Mouse (Mus musculus): Measurements from ENCODE around the gene Hopx. TPM values are rescaled to one million over a fixed set of nuclear protein-coding genes. Genes with fewer than 3 reads are reported as not detected.

Hopx gene
- total RNA-seq, 1 experiment: 4.9 TPM

GRCm38 (mm10) chr5:77148021-77148621 is 33.2 kb upstream of the Hopx start:
- H3K9me3 ChIP-seq (ENCODE audit: control insufficient read depth, insufficient read depth, low read depth, low read length): no peaks in the 10 kb centered on the region
- TF ChIP-seq HCFC1 (IDR thresholded peaks at IDR 0.05; ENCODE audit: borderline replicate concordance, insufficient read depth, low read length) (no peak), ZNF384 (IDR thresholded peaks at IDR 0.05; ENCODE audit: low read depth, low read length) (no peak), MAFK (IDR thresholded peaks at IDR 0.05; ENCODE audit: insufficient read depth, low read depth, low read length) (no peak), ZC3H11A (IDR thresholded peaks at IDR 0.05; ENCODE audit: borderline replicate concordance, low read depth, low read length) (no peak), CHD2 (IDR thresholded peaks at IDR 0.05; ENCODE audit: low read depth, low read length) (no peak)
- in situ Hi-C loops (cut with MboI; ENCODE audit: low sequenced_read_pairs in 2 of 2, unreplicated experiment in 2 of 2): no loop called here
- H3K27ac ChIP-seq (ENCODE audit: insufficient read depth, low read depth, low read length, poor library complexity, severe bottlenecking): no peak overlapping the region
- no peaks in the 10 kb centered on the region for H3K36me3 ChIP-seq (ENCODE audit: control insufficient read depth, insufficient read depth, low read length, poor library complexity, severe bottlenecking)
- H3K4me1 ChIP-seq (ENCODE audit: control insufficient read depth in 2 of 2, insufficient read depth in 2 of 2, low read length in 2 of 2, poor library complexity in 1 of 2): peaks cover 0 to 6% of the 10 kb centered on the region in 2 experiments; a peak in 1 of 4 replicates
- DNase-seq (ENCODE audit: low read depth, low spot score): no peak
- no peak overlapping the region for H3K4me3 ChIP-seq (ENCODE audit: insufficient read depth in 1 of 2, low read depth in 1 of 2, low read length in 2 of 2, poor library complexity in 1 of 2, severe bottlenecking in 1 of 2)
- no peak overlapping the region for H3K9ac ChIP-seq (ENCODE audit: insufficient read depth, low read depth, low read length, poor library complexity, severe bottlenecking)

GRCm38 (mm10) chr5:77146459-77147170 is 31.7 kb upstream of the Hopx start:
- Histone ChIP-seq H3K4me3 (ENCODE audit: insufficient read depth in 1 of 2, low read depth in 1 of 2, low read length in 2 of 2, poor library complexity in 1 of 2, severe bottlenecking in 1 of 2) (no peak overlapping the region), H3K36me3 (ENCODE audit: control insufficient read depth, insufficient read depth, low read length, poor library complexity, severe bottlenecking) (no peaks in the 10 kb centered on the region), H3K27ac (ENCODE audit: insufficient read depth, low read depth, low read length, poor library complexity, severe bottlenecking) (no peak overlapping the region), H3K4me1 (ENCODE audit: control insufficient read depth in 2 of 2, insufficient read depth in 2 of 2, low read length in 2 of 2, poor library complexity in 1 of 2) (peaks cover 0 to 6% of the 10 kb centered on the region in 2 experiments; a peak in 1 of 4 replicates), H3K9ac (ENCODE audit: insufficient read depth, low read depth, low read length, poor library complexity, severe bottlenecking) (no peak overlapping the region), H3K9me3 (ENCODE audit: control insufficient read depth, insufficient read depth, low read depth, low read length) (no peaks in the 10 kb centered on the region)
- no peak for DNase-seq (ENCODE audit: low read depth, low spot score)
- in situ Hi-C loops (cut with MboI; ENCODE audit: low sequenced_read_pairs in 2 of 2, unreplicated experiment in 2 of 2): no loop called here
- TF ChIP-seq CHD2 (IDR thresholded peaks at IDR 0.05; ENCODE audit: low read depth, low read length) (no peak), MAFK (IDR thresholded peaks at IDR 0.05; ENCODE audit: insufficient read depth, low read depth, low read length) (peak; percentile 15; the same call in 1 of the 2 replicates)

- no peaks in the 10 kb centered on the region for H3K36me3 ChIP-seq (ENCODE audit: control insufficient read depth, insufficient read depth, low read length, poor library complexity, severe bottlenecking)
- in situ Hi-C loops (cut with MboI; ENCODE audit: low sequenced_read_pairs in 2 of 2, unreplicated experiment in 2 of 2): no loop called here
- no peak overlapping the region for H3K4me3 ChIP-seq (ENCODE audit: insufficient read depth in 1 of 2, low read depth in 1 of 2, low read length in 2 of 2, poor library complexity in 1 of 2, severe bottlenecking in 1 of 2)
- DNase-seq (ENCODE audit: low read depth, low spot score): no peak
- no peak overlapping the region for H3K27ac ChIP-seq (ENCODE audit: insufficient read depth, low read depth, low read length, poor library complexity, severe bottlenecking)
- peaks cover 0 to 10% of the 10 kb centered on the region in 2 experiments; a peak in 1 of 4 replicates for H3K4me1 ChIP-seq (ENCODE audit: control insufficient read depth in 2 of 2, insufficient read depth in 2 of 2, low read length in 2 of 2, poor library complexity in 1 of 2)
- no peak overlapping the region for H3K9ac ChIP-seq (ENCODE audit: insufficient read depth, low read depth, low read length, poor library complexity, severe bottlenecking)
- TF ChIP-seq MAFK (IDR thresholded peaks at IDR 0.05; ENCODE audit: insufficient read depth, low read depth, low read length) (no peak), ZC3H11A (IDR thresholded peaks at IDR 0.05; ENCODE audit: borderline replicate concordance, low read depth, low read length) (no peak), CHD2 (IDR thresholded peaks at IDR 0.05; ENCODE audit: low read depth, low read length) (no peak), HCFC1 (IDR thresholded peaks at IDR 0.05; ENCODE audit: borderline replicate concordance, insufficient read depth, low read length) (no peak), ZNF384 (IDR thresholded peaks at IDR 0.05; ENCODE audit: low read depth, low read length) (no peak)
- no peaks in the 10 kb centered on the region for H3K9me3 ChIP-seq (ENCODE audit: control insufficient read depth, insufficient read depth, low read depth, low read length)
Observed at GRCm38 (mm10) chr5:77144647-77145046, 29.7 kb upstream of the Hopx start.

GRCm38 (mm10) chr5:77143076-77143475 is 28.2 kb upstream of the Hopx start:
- Histone ChIP-seq H3K27ac (ENCODE audit: insufficient read depth, low read depth, low read length, poor library complexity, severe bottlenecking) (no peak overlapping the region), H3K36me3 (ENCODE audit: control insufficient read depth, insufficient read depth, low read length, poor library complexity, severe bottlenecking) (no peaks in the 10 kb centered on the region), H3K4me3 (ENCODE audit: insufficient read depth in 1 of 2, low read depth in 1 of 2, low read length in 2 of 2, poor library complexity in 1 of 2, severe bottlenecking in 1 of 2) (no peak overlapping the region), H3K9ac (ENCODE audit: insufficient read depth, low read depth, low read length, poor library complexity, severe bottlenecking) (no peak overlapping the region), H3K9me3 (ENCODE audit: control insufficient read depth, insufficient read depth, low read depth, low read length) (no peaks in the 10 kb centered on the region), H3K4me1 (ENCODE audit: control insufficient read depth in 2 of 2, insufficient read depth in 2 of 2, low read length in 2 of 2, poor library complexity in 1 of 2) (peaks cover 0 to 10% of the 10 kb centered on the region in 2 experiments; a peak in 1 of 4 replicates)
- no peak for DNase-seq (ENCODE audit: low read depth, low spot score)
- in situ Hi-C loops (cut with MboI; ENCODE audit: low sequenced_read_pairs in 2 of 2, unreplicated experiment in 2 of 2): no loop called here
- TF ChIP-seq HCFC1 (IDR thresholded peaks at IDR 0.05; ENCODE audit: borderline replicate concordance, insufficient read depth, low read length) (no peak), ZC3H11A (IDR thresholded peaks at IDR 0.05; ENCODE audit: borderline replicate concordance, low read depth, low read length) (no peak), MAFK (IDR thresholded peaks at IDR 0.05; ENCODE audit: insufficient read depth, low read depth, low read length) (no peak), CHD2 (IDR thresholded peaks at IDR 0.05; ENCODE audit: low read depth, low read length) (no peak), ZNF384 (IDR thresholded peaks at IDR 0.05; ENCODE audit: low read depth, low read length) (no peak)

Data from ES-E14 (cell line).